Mouse (Mus musculus) hindbrain, postnatal 0 days (tissue): ENCODE measurements around the gene Ncapd3. TPM values are rescaled to one million over a fixed set of nuclear protein-coding genes. Genes with fewer than 3 reads are reported as not detected.

Experiments
- ATAC-seq: fragments of 200-750 bp; cut with Nextera tagmentation; 2 replicates; pipeline ENCODE4 v1.8.0; 2017; ENCODE audit warnings: mild to moderate bottlenecking, moderate TSS enrichment, moderate library complexity
- DNase-seq: peaks from one replicate; pipeline ENCODE4 v3.0.0-alpha.2; 2015; ENCODE audit warnings: low spot score
- H3K27ac ChIP-seq: fragments of 300-500 bp; sonication (generic); 2 replicates; pipeline ENCODE4 v1.5.1; 2014; ENCODE audit warnings: mild to moderate bottlenecking
- H3K27me3 ChIP-seq: fragments of 300-500 bp; sonication (generic); 2 replicates; pipeline ENCODE4 v1.6.1; 2014; ENCODE audit warnings: low read length, mixed read lengths; ENCODE audit not compliant: insufficient read depth
- H3K36me3 ChIP-seq: fragments of 300-500 bp; sonication (generic); 2 replicates; pipeline ENCODE4 v1.6.1; 2014; ENCODE audit warnings: low read length, mixed read lengths; ENCODE audit not compliant: insufficient read depth
- H3K4me1 ChIP-seq: fragments of 300-500 bp; sonication (generic); 2 replicates; pipeline ENCODE4 v1.6.1; 2014; ENCODE audit warnings: antibody characterized with exemption, low read length, mixed read lengths; ENCODE audit not compliant: insufficient read depth
- H3K4me2 ChIP-seq: fragments of 300-500 bp; sonication (generic); 2 replicates; pipeline ENCODE4 v1.6.1; 2014; ENCODE audit warnings: low read depth, mild to moderate bottlenecking, low read length, moderate library complexity, mixed read lengths
- H3K4me3 ChIP-seq: fragments of 300-500 bp; sonication (generic); 2 replicates; pipeline ENCODE4 v1.5.1; 2014; ENCODE audit warnings: low read length
- H3K9ac ChIP-seq: fragments of 300-500 bp; sonication (generic); replicated peaks from 2 replicates; pipeline ENCODE4 v1.6.1; 2014; ENCODE audit warnings: mild to moderate bottlenecking, low read length, moderate library complexity, mixed read lengths
- H3K9me3 ChIP-seq: fragments of 300-500 bp; sonication (generic); 2 replicates; pipeline ENCODE4 v1.6.1; 2016; ENCODE audit warnings: low read length, mixed read lengths
- CTCF ChIP-seq: IDR thresholded peaks from 2 replicates; pipeline ENCODE4 v1.5.1; 2016; ENCODE audit warnings: antibody characterized with exemption, control low read depth, low read depth
- WGBS: fragments of 180-500 bp; shearing (Covaris S2); extraction: QIAGEN DNeasy Blood & Tissue Kit; methylation state at CpG from one replicate; pipeline ENCODE4 v1.1.7; 2014; 5-methylcytosine and 5-hydroxymethylcytosine counted together
- polyA plus RNA-seq: library from polyadenylated mRNA; unstranded; fragments of >200 nt; fragmentation: Nextera tagmentation; extraction: Ambion mirVana; gene quantifications from 2 replicates; pipeline ENCODE4 v1.2.1, GENCODE M21; 2015
- total RNA-seq: library from RNA; depleted of rRNA; stranded (reverse); fragments of >200 nt; gene quantifications from 2 replicates; pipeline ENCODE4 v1.2.3, GENCODE M21; 2014; rRNA removed

Ncapd3 gene
- total and polyA plus RNA-seq, 2 experiments from 2014 or later = 6.9 to 21.3 TPM

GRCm38 (mm10) chr9:27134410-27134809 is 104.4 kb downstream of the Ncapd3 start:
- Histone ChIP-seq H3K4me2 (no peak overlapping the region), H3K36me3 (no peaks in the 10 kb centered on the region), H3K4me3 (no peak overlapping the region), H3K4me1 (no peaks in the 10 kb centered on the region), H3K9me3 (no peaks in the 10 kb centered on the region), H3K27me3 (no peaks in the 10 kb centered on the region), H3K27ac (no peak overlapping the region), H3K9ac (no peak overlapping the region)
- ATAC-seq (no peak), DNase-seq (peak; percentile 74)
- WGBS = 79% methylated on average over 1 of the region's 1 CpGs
- peak; percentile 75 for TF ChIP-seq CTCF

- no peak overlapping the region for H3K9ac ChIP-seq
- DNase-seq (no peak), ATAC-seq (no peak)
- TF ChIP-seq CTCF = no peak
- no peaks in the 10 kb centered on the region for H3K9me3 ChIP-seq
- no peaks in the 10 kb centered on the region for H3K36me3 ChIP-seq
- H3K4me1 ChIP-seq = no peaks in the 10 kb centered on the region
- H3K4me3 ChIP-seq = no peak overlapping the region
- no peak overlapping the region for H3K4me2 ChIP-seq
- H3K27me3 ChIP-seq = no peaks in the 10 kb centered on the region
- no peak overlapping the region for H3K27ac ChIP-seq
- WGBS = 89% methylated on average over 7 of the region's 7 CpGs
Measured at GRCm38 (mm10) chr9:27135372-27135771, 105.4 kb downstream of the Ncapd3 start.

- Histone ChIP-seq H3K9ac (no peak overlapping the region), H3K4me2 (no peak overlapping the region), H3K4me1 (no peaks in the 10 kb centered on the region), H3K4me3 (no peak overlapping the region), H3K27ac (no peak overlapping the region), H3K36me3 (no peaks in the 10 kb centered on the region; the same call in 1 of the 2 replicates), H3K9me3 (no peaks in the 10 kb centered on the region), H3K27me3 (no peaks in the 10 kb centered on the region)
- 90% methylated on average over 8 of the region's 8 CpGs for WGBS
- ATAC-seq (no peak), DNase-seq (no peak)
- no peak for TF ChIP-seq CTCF
Measured at GRCm38 (mm10) chr9:27136651-27137050, 106.7 kb downstream of the Ncapd3 start.

- 78% methylated on average over 10 of the region's 10 CpGs for WGBS
- no peak overlapping the region for H3K9ac ChIP-seq
- ATAC-seq = no peak
Measured at GRCm38 (mm10) chr9:27140432-27141065, 110.6 kb downstream of the Ncapd3 start.

GRCm38 (mm10) chr9:27144271-27144840 is 114.4 kb downstream of the Ncapd3 start:
- DNase-seq = no peak
- no peak for ATAC-seq
- H3K4me2 ChIP-seq = no peak overlapping the region
- H3K27ac ChIP-seq = no peak overlapping the region
- 84% methylated on average over 4 of the region's 4 CpGs for WGBS
- no peaks in the 10 kb centered on the region; the same call in 1 of the 2 replicates for H3K36me3 ChIP-seq
- TF ChIP-seq CTCF = no peak
- H3K4me1 ChIP-seq = peaks cover 11% of the 10 kb centered on the region
- H3K9me3 ChIP-seq = no peaks in the 10 kb centered on the region
- no peaks in the 10 kb centered on the region for H3K27me3 ChIP-seq
- no peak overlapping the region for H3K4me3 ChIP-seq
- H3K9ac ChIP-seq = no peak overlapping the region

More at GRCm38 (mm10) chr9:27140432-27141065, 110.6 kb downstream of the Ncapd3 start:
- Histone ChIP-seq H3K4me1 (no peaks in the 10 kb centered on the region), H3K9me3 (no peaks in the 10 kb centered on the region), H3K27ac (no peak overlapping the region), H3K36me3 (no peaks in the 10 kb centered on the region; the same call in 1 of the 2 replicates), H3K4me2 (no peak overlapping the region), H3K27me3 (no peaks in the 10 kb centered on the region), H3K4me3 (no peak overlapping the region)
- TF ChIP-seq CTCF = no peak
- DNase-seq = no peak

Other genes with a start within 250 kb of the Ncapd3 start
- gene Glb1l2, start 223.7 kb upstream of the Ncapd3 start, total RNA-seq = 1.9 and 7.4 TPM in 2 replicates
- gene Glb1l2, start 223.7 kb upstream of the Ncapd3 start, polyA plus RNA-seq = 2.6 and 3.1 TPM in 2 replicates
- not detected in 2 replicates for gene Glb1l3, start 169.3 kb upstream of the Ncapd3 start, total RNA-seq
- gene Glb1l3, start 169.3 kb upstream of the Ncapd3 start, polyA plus RNA-seq = 0.39 TPM in 1 of 2 replicates, not detected in the other
- gene Gm1110, start 107.1 kb upstream of the Ncapd3 start, total RNA-seq = 0.11 and 0.16 TPM in 2 replicates
- 0.61 and 0.81 TPM in 2 replicates for gene Gm1110, start 107.1 kb upstream of the Ncapd3 start, polyA plus RNA-seq
- gene Acad8, start 30.6 kb upstream of the Ncapd3 start, total RNA-seq = 12.7 and 24.0 TPM in 2 replicates
- 29.4 and 32.5 TPM in 2 replicates for gene Acad8, start 30.6 kb upstream of the Ncapd3 start, polyA plus RNA-seq
- 35.3 and 36.9 TPM in 2 replicates for gene Thyn1, start 30.5 kb upstream of the Ncapd3 start, total RNA-seq
- 147 and 148 TPM in 2 replicates for gene Thyn1, start 30.5 kb upstream of the Ncapd3 start, polyA plus RNA-seq
- gene Vps26b, start 110 bp upstream of the Ncapd3 start, total RNA-seq = 141 and 162 TPM in 2 replicates
- gene Vps26b, start 110 bp upstream of the Ncapd3 start, polyA plus RNA-seq = 69.2 and 74.3 TPM in 2 replicates
- gene Jam3, start 125.2 kb downstream of the Ncapd3 start, total RNA-seq = 33.8 and 37.6 TPM in 2 replicates
- gene Jam3, start 125.2 kb downstream of the Ncapd3 start, polyA plus RNA-seq = 28.9 and 32.6 TPM in 2 replicates